Mouse (Mus musculus): Measurements from ENCODE around the gene Rexo2. TPM values are rescaled to one million over a fixed set of nuclear protein-coding genes. Genes with fewer than 3 reads are reported as not detected.
"Not testable (repeated sequence)": the region's sequence is repeated elsewhere in the genome, so short reads cannot be mapped to it uniquely, and the experiment has no call there.

The Rexo2 gene
- total RNA-seq (2021): 100 to 1,000 TPM in 1 of 2 experiments, 10 to 100 TPM in 1; 97.9 to 101 TPM

GRCm38 (mm10) chr9:48480411-48481213 lies at the start of gene Rexo2:
TSS of gene Rexo2 (minus strand) at chr9:48480623.
- intact Hi-C loops (cut with DNase I): loop anchor here (1.0 to 10.0 kb wide), 2 partner anchors 15 to 216 kb away; partner anchors contain the start of genes Gm5617 and Rbm7
- DNase-seq (ENCODE audit: low spot score in 2 of 2): peak; percentile 94

- intact Hi-C loops (cut with DNase I): no loop called here
- no peak for DNase-seq (ENCODE audit: low spot score in 2 of 2)
Observed at GRCm38 (mm10) chr9:48526520-48526919, 46.1 kb upstream of the Rexo2 start.

- intact Hi-C loops (cut with DNase I): no loop called here
- DNase-seq (ENCODE audit: low spot score in 2 of 2): no peak
Observed at GRCm38 (mm10) chr9:48525566-48525965, 45.1 kb upstream of the Rexo2 start.

GRCm38 (mm10) chr9:48520405-48520804 lies 40.0 kb upstream of the Rexo2 start:
- intact Hi-C loops (cut with DNase I): not testable (repeated sequence)

GRCm38 (mm10) chr9:48517372-48518130 lies 37.1 kb upstream of the Rexo2 start:
- DNase-seq (ENCODE audit: low spot score in 2 of 2): no peak
- intact Hi-C loops (cut with DNase I): no loop called here

More at GRCm38 (mm10) chr9:48520405-48520804, 40.0 kb upstream of the Rexo2 start:
- not testable (repeated sequence) for DNase-seq (ENCODE audit: low spot score in 2 of 2)

GRCm38 (mm10) chr9:48516615-48517371 lies 36.4 kb upstream of the Rexo2 start:
- DNase-seq (ENCODE audit: low spot score in 2 of 2): no peak
- intact Hi-C loops (cut with DNase I): no loop called here

GRCm38 (mm10) chr9:48515332-48515731 lies 34.9 kb upstream of the Rexo2 start:
- intact Hi-C loops (cut with DNase I): no loop called here

GRCm38 (mm10) chr9:48510134-48510533 lies 29.7 kb upstream of the Rexo2 start:
- intact Hi-C loops (cut with DNase I): no loop called here
- no peak for DNase-seq (ENCODE audit: low spot score in 2 of 2)

More at GRCm38 (mm10) chr9:48515332-48515731, 34.9 kb upstream of the Rexo2 start:
- no peak for DNase-seq (ENCODE audit: low spot score in 2 of 2)

- peak; percentile 15 to 20 for DNase-seq (ENCODE audit: low spot score in 2 of 2)
- intact Hi-C loops (cut with DNase I): no loop called here
Observed at GRCm38 (mm10) chr9:48504741-48505365, 24.4 kb upstream of the Rexo2 start.

GRCm38 (mm10) chr9:48503001-48503400 lies 22.6 kb upstream of the Rexo2 start:
- intact Hi-C loops (cut with DNase I): no loop called here
- no peak for DNase-seq (ENCODE audit: low spot score in 2 of 2)

- DNase-seq (ENCODE audit: low spot score in 2 of 2): no peak
- intact Hi-C loops (cut with DNase I): no loop called here
Observed at GRCm38 (mm10) chr9:48501192-48501591, 20.8 kb upstream of the Rexo2 start.

GRCm38 (mm10) chr9:48495548-48495932 lies 15.1 kb upstream of the Rexo2 start:
- intact Hi-C loops (cut with DNase I): loop anchor here (1.0 kb wide), 1 partner anchor 15 kb away; the partner anchor contains the start of gene Rexo2

GRCm38 (mm10) chr9:48494817-48495547 lies 14.6 kb upstream of the Rexo2 start, which contains the start of the genes Rbm7 and Gm5617:
TSS of gene Rbm7 (minus strand) at chr9:48495299.
TSS of gene Gm5617 (plus strand) at chr9:48495442.
- peak; percentile 96 to 97 for DNase-seq (ENCODE audit: low spot score in 2 of 2)
- intact Hi-C loops (cut with DNase I): loop anchor here (1.0 kb wide), 1 partner anchor 15 kb away; the partner anchor contains the start of gene Rexo2

More at GRCm38 (mm10) chr9:48495548-48495932, 15.1 kb upstream of the Rexo2 start:
- DNase-seq (ENCODE audit: low spot score in 2 of 2): no peak

- DNase-seq (ENCODE audit: low spot score in 2 of 2): no peak
- intact Hi-C loops (cut with DNase I): loop anchor here (10.0 kb wide), 1 partner anchor 217 kb away; no protein-coding TSS in a partner anchor
Observed at GRCm38 (mm10) chr9:48481214-48482134, 1.1 kb upstream of the Rexo2 start.

GRCm38 (mm10) chr9:48479838-48480410 lies 499 bp downstream of the Rexo2 start:
- intact Hi-C loops (cut with DNase I): loop anchor here (1.0 to 10.0 kb wide), 2 partner anchors 15 to 215 kb away; partner anchors contain the start of genes Gm5617 and Rbm7

GRCm38 (mm10) chr9:48478808-48479207 lies 1.6 kb downstream of the Rexo2 start:
- DNase-seq (ENCODE audit: low spot score in 2 of 2): no peak
- intact Hi-C loops (cut with DNase I): no loop called here

More at GRCm38 (mm10) chr9:48479838-48480410, 499 bp downstream of the Rexo2 start:
- no peak for DNase-seq (ENCODE audit: low spot score in 2 of 2)
